Mouse (Mus musculus): ENCODE data around the gene Lpp. TPM values are rescaled to one million over a fixed set of nuclear protein-coding genes. Genes with fewer than 3 reads are reported as not detected.

The Lpp gene
- polyA plus RNA-seq, 1 experiment = 176 TPM

GRCm38 (mm10) chr16:24651655-24652654 lies 258.6 kb downstream of the Lpp start:
- Histone ChIP-seq H3K4me1 (ENCODE audit: control insufficient read depth, insufficient read depth, low read length) (no peaks in the 10 kb centered on the region), H3K27me3 (ENCODE audit: control insufficient read depth, insufficient read depth, low read length) (no peaks in the 10 kb centered on the region), H3K36me3 (ENCODE audit: control insufficient read depth, insufficient read depth, low read length) (no peaks in the 10 kb centered on the region), H3K27ac (ENCODE audit: control insufficient read depth, insufficient read depth, low read depth, low read length) (no peak overlapping the region), H3K4me3 (ENCODE audit: control insufficient read depth, low read depth, low read length) (no peak overlapping the region)
- TF ChIP-seq CTCF (IDR thresholded peaks at IDR 0.05; ENCODE audit: control insufficient read depth, insufficient read depth, insufficient replicate concordance, low read depth, low read length) = no peak
- TF ChIP-seq POLR2A (IDR thresholded peaks at IDR 0.05; ENCODE audit: control insufficient read depth, low read depth, low read length) = no peak

GRCm38 (mm10) chr16:24653041-24653440 lies 259.7 kb downstream of the Lpp start:
- Histone ChIP-seq H3K27ac (ENCODE audit: control insufficient read depth, insufficient read depth, low read depth, low read length) (no peak overlapping the region), H3K36me3 (ENCODE audit: control insufficient read depth, insufficient read depth, low read length) (no peaks in the 10 kb centered on the region), H3K27me3 (ENCODE audit: control insufficient read depth, insufficient read depth, low read length) (no peaks in the 10 kb centered on the region), H3K4me3 (ENCODE audit: control insufficient read depth, low read depth, low read length) (no peak overlapping the region), H3K4me1 (ENCODE audit: control insufficient read depth, insufficient read depth, low read length) (no peaks in the 10 kb centered on the region)
- no peak for TF ChIP-seq POLR2A (IDR thresholded peaks at IDR 0.05; ENCODE audit: control insufficient read depth, low read depth, low read length)
- TF ChIP-seq CTCF (IDR thresholded peaks at IDR 0.05; ENCODE audit: control insufficient read depth, insufficient read depth, insufficient replicate concordance, low read depth, low read length) = no peak

- Histone ChIP-seq H3K27ac (ENCODE audit: control insufficient read depth, insufficient read depth, low read depth, low read length) (no peak overlapping the region), H3K4me3 (ENCODE audit: control insufficient read depth, low read depth, low read length) (no peak overlapping the region), H3K27me3 (ENCODE audit: control insufficient read depth, insufficient read depth, low read length) (no peaks in the 10 kb centered on the region), H3K36me3 (ENCODE audit: control insufficient read depth, insufficient read depth, low read length) (no peaks in the 10 kb centered on the region), H3K4me1 (ENCODE audit: control insufficient read depth, insufficient read depth, low read length) (no peaks in the 10 kb centered on the region)
- TF ChIP-seq POLR2A (IDR thresholded peaks at IDR 0.05; ENCODE audit: control insufficient read depth, low read depth, low read length) (no peak), CTCF (IDR thresholded peaks at IDR 0.05; ENCODE audit: control insufficient read depth, insufficient read depth, insufficient replicate concordance, low read depth, low read length) (no peak)
Observed at GRCm38 (mm10) chr16:24655116-24655515, 261.8 kb downstream of the Lpp start.

GRCm38 (mm10) chr16:24656026-24656425 lies 262.7 kb downstream of the Lpp start:
- Histone ChIP-seq H3K27me3 (ENCODE audit: control insufficient read depth, insufficient read depth, low read length) (no peaks in the 10 kb centered on the region), H3K4me3 (ENCODE audit: control insufficient read depth, low read depth, low read length) (no peak overlapping the region), H3K36me3 (ENCODE audit: control insufficient read depth, insufficient read depth, low read length) (no peaks in the 10 kb centered on the region), H3K4me1 (ENCODE audit: control insufficient read depth, insufficient read depth, low read length) (no peaks in the 10 kb centered on the region), H3K27ac (ENCODE audit: control insufficient read depth, insufficient read depth, low read depth, low read length) (no peak overlapping the region)
- TF ChIP-seq POLR2A (IDR thresholded peaks at IDR 0.05; ENCODE audit: control insufficient read depth, low read depth, low read length) = no peak
- no peak for TF ChIP-seq CTCF (IDR thresholded peaks at IDR 0.05; ENCODE audit: control insufficient read depth, insufficient read depth, insufficient replicate concordance, low read depth, low read length)

GRCm38 (mm10) chr16:24656752-24657151 lies 263.4 kb downstream of the Lpp start:
- no peak overlapping the region for H3K27ac ChIP-seq (ENCODE audit: control insufficient read depth, insufficient read depth, low read depth, low read length)
- H3K27me3 ChIP-seq (ENCODE audit: control insufficient read depth, insufficient read depth, low read length) = no peaks in the 10 kb centered on the region
- no peak for TF ChIP-seq CTCF (IDR thresholded peaks at IDR 0.05; ENCODE audit: control insufficient read depth, insufficient read depth, insufficient replicate concordance, low read depth, low read length)
- no peak for TF ChIP-seq POLR2A (IDR thresholded peaks at IDR 0.05; ENCODE audit: control insufficient read depth, low read depth, low read length)
- H3K4me1 ChIP-seq (ENCODE audit: control insufficient read depth, insufficient read depth, low read length) = no peaks in the 10 kb centered on the region
- no peak overlapping the region for H3K4me3 ChIP-seq (ENCODE audit: control insufficient read depth, low read depth, low read length)
- H3K36me3 ChIP-seq (ENCODE audit: control insufficient read depth, insufficient read depth, low read length) = no peaks in the 10 kb centered on the region

- Histone ChIP-seq H3K4me3 (ENCODE audit: control insufficient read depth, low read depth, low read length) (no peak overlapping the region), H3K4me1 (ENCODE audit: control insufficient read depth, insufficient read depth, low read length) (no peaks in the 10 kb centered on the region), H3K27ac (ENCODE audit: control insufficient read depth, insufficient read depth, low read depth, low read length) (no peak overlapping the region), H3K27me3 (ENCODE audit: control insufficient read depth, insufficient read depth, low read length) (no peaks in the 10 kb centered on the region), H3K36me3 (ENCODE audit: control insufficient read depth, insufficient read depth, low read length) (no peaks in the 10 kb centered on the region)
- TF ChIP-seq POLR2A (IDR thresholded peaks at IDR 0.05; ENCODE audit: control insufficient read depth, low read depth, low read length) (no peak), CTCF (IDR thresholded peaks at IDR 0.05; ENCODE audit: control insufficient read depth, insufficient read depth, insufficient replicate concordance, low read depth, low read length) (no peak)
Observed at GRCm38 (mm10) chr16:24659049-24659448, 265.7 kb downstream of the Lpp start.

- no peaks in the 10 kb centered on the region for H3K27me3 ChIP-seq (ENCODE audit: control insufficient read depth, insufficient read depth, low read length)
- no peak overlapping the region for H3K27ac ChIP-seq (ENCODE audit: control insufficient read depth, insufficient read depth, low read depth, low read length)
- no peaks in the 10 kb centered on the region for H3K36me3 ChIP-seq (ENCODE audit: control insufficient read depth, insufficient read depth, low read length)
- no peak for TF ChIP-seq POLR2A (IDR thresholded peaks at IDR 0.05; ENCODE audit: control insufficient read depth, low read depth, low read length)
- TF ChIP-seq CTCF (IDR thresholded peaks at IDR 0.05; ENCODE audit: control insufficient read depth, insufficient read depth, insufficient replicate concordance, low read depth, low read length) = no peak
- no peak overlapping the region for H3K4me3 ChIP-seq (ENCODE audit: control insufficient read depth, low read depth, low read length)
- no peaks in the 10 kb centered on the region for H3K4me1 ChIP-seq (ENCODE audit: control insufficient read depth, insufficient read depth, low read length)
Observed at GRCm38 (mm10) chr16:24664131-24664530, 270.8 kb downstream of the Lpp start.

All from testis, adult 2 months (tissue).